Mouse (Mus musculus): Measurements from ENCODE around the gene Spaca6. TPM values are rescaled to one million over a fixed set of nuclear protein-coding genes. Genes with fewer than 3 reads are reported as not detected.
A peak's percentile ranks its signal among the peaks of the same experiment; 100 is the strongest.
"Not testable (repeated sequence)": the region's sequence is repeated elsewhere in the genome, so short reads cannot be mapped to it uniquely, and the experiment has no call there.

Spaca6 gene
- polyA plus RNA-seq, 1 experiment from 2014 or later, result 46.8 TPM

DNA sequence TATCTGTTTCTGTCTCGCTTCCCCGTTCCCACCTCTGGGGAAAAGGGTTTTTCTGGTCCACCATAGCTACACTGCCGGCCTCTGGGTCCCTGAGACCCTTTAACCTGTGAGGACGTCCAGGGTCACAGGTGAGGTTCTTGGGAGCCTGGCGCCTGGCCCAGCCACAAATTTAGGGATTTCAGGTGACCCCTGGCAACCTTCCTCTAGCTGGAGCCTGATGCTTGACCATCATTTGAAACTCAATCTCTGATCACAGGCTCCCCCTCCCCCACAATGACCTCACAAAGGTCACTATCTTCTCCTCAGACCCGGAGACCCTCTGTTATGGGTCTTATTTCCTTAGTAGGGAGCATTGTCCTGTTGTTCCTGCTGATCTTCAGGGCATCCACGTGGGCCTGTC, 3.8 kb downstream of the Spaca6 start:
- H3K4me2 ChIP-seq, result peak overlapping the region; percentile 87
- peaks cover 39% of the 10 kb centered on the region for H3K36me3 ChIP-seq (replicated peaks)
- H3K9ac ChIP-seq, result no peak overlapping the region
- no peak overlapping the region for H3K27ac ChIP-seq
- H3K4me3 ChIP-seq (replicated peaks), result peak overlapping the region; percentile 89; the same call in 1 of the 2 replicates
- H3K9me3 ChIP-seq, result no peaks in the 10 kb centered on the region
- ATAC-seq (ENCODE audit: low FRiP score), result no peak
- no peaks in the 10 kb centered on the region for H3K27me3 ChIP-seq
- peaks cover 61% of the 10 kb centered on the region for H3K4me1 ChIP-seq
- 76% methylated on average over 7 of the region's 7 CpGs for WGBS

DNA sequence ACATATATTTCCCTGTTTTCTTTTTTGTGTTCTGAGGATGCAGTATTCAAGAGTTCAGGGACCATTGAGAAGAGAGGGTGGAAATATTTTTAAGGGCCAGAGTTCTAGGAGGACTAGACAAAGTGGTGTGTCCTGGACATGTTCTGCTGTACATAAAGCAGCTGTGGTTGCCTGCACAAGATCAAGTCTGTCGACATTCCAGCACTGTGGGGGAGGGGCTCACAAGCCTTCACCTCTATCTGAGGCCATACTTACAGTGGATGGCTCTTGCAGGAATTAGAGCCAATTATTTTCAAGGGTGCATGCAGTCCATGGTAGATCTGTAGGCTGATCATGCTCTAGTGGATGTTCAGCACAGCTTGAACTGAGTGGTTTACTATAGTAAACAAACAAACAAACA, 7.9 kb downstream of the Spaca6 start:
- Histone ChIP-seq H3K9ac (no peak overlapping the region), H3K9me3 (no peaks in the 10 kb centered on the region), H3K27ac (no peak overlapping the region), H3K4me1 (peaks cover 82% of the 10 kb centered on the region), H3K4me2 (no peak overlapping the region), H3K36me3 (replicated peaks) (peaks cover 61% of the 10 kb centered on the region), H3K27me3 (no peaks in the 10 kb centered on the region), H3K4me3 (replicated peaks) (no peak overlapping the region)
- no peak for ATAC-seq (ENCODE audit: low FRiP score)
- WGBS, result 17% methylated on average over 1 of the region's 1 CpGs

DNA sequence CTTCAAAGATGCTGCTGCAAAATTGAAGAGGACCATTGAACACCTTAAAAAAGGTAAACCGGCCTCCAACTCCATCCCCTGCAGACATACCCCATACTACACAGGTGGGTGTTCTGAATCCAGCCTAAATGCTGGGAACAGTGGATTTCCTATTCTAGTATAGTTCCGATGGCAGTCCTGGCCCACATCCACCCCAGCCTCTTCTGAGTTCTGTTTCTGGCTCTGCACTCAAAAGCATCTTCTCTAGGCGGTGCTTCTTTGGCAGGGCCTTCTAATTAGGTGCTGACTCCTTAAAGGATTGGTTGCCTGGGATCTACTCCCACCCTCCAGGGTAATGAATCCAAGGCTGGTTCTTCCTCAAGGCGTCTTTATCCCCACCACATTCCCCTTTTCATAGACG, 9.1 kb downstream of the Spaca6 start:
- Histone ChIP-seq H3K4me3 (replicated peaks) (no peak overlapping the region), H3K4me1 (peaks cover 70% of the 10 kb centered on the region), H3K27ac (no peak overlapping the region), H3K9ac (no peak overlapping the region), H3K27me3 (no peaks in the 10 kb centered on the region), H3K4me2 (no peak overlapping the region), H3K36me3 (replicated peaks) (peaks cover 67% of the 10 kb centered on the region), H3K9me3 (no peaks in the 10 kb centered on the region)
- WGBS, result 80% methylated on average over 5 of the region's 5 CpGs
- no peak for ATAC-seq (ENCODE audit: low FRiP score)

DNA sequence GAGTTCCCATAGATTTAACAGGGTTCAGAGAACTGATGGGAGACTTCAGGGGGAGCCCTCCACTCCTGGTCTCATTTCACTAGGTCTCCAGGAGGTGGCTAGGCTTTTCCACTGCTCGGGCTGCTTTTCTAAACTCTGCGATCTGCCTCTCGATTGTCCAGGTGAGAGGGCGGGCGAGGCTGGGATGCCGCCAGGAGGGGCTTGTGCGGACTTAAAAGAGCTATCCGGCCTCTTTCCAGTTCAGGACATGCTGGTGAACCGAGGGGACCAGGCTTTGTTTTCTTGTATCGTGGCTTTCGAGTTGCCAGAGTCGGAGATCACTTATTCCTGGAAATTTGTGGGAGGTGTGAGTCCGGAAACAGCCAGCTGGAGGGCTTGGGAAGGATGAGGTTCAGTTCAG, 10.5 kb downstream of the Spaca6 start:
- 5% methylated on average over 13 of the region's 13 CpGs for WGBS
- H3K27me3 ChIP-seq, result no peaks in the 10 kb centered on the region
- peak overlapping the region; percentile 68 for H3K4me2 ChIP-seq
- peaks cover 60% of the 10 kb centered on the region for H3K36me3 ChIP-seq (replicated peaks)
- H3K27ac ChIP-seq, result peak overlapping the region; percentile 87
- H3K9me3 ChIP-seq, result no peaks in the 10 kb centered on the region
- peak overlapping the region; percentile 48 for H3K4me3 ChIP-seq (replicated peaks)
- 0 out of 2 replicates have a peak, but pooled peaks have one; percentile 2 for ATAC-seq (ENCODE audit: low FRiP score)
- peaks cover 60% of the 10 kb centered on the region for H3K4me1 ChIP-seq
- peak overlapping the region; percentile 53 for H3K9ac ChIP-seq

DNA sequence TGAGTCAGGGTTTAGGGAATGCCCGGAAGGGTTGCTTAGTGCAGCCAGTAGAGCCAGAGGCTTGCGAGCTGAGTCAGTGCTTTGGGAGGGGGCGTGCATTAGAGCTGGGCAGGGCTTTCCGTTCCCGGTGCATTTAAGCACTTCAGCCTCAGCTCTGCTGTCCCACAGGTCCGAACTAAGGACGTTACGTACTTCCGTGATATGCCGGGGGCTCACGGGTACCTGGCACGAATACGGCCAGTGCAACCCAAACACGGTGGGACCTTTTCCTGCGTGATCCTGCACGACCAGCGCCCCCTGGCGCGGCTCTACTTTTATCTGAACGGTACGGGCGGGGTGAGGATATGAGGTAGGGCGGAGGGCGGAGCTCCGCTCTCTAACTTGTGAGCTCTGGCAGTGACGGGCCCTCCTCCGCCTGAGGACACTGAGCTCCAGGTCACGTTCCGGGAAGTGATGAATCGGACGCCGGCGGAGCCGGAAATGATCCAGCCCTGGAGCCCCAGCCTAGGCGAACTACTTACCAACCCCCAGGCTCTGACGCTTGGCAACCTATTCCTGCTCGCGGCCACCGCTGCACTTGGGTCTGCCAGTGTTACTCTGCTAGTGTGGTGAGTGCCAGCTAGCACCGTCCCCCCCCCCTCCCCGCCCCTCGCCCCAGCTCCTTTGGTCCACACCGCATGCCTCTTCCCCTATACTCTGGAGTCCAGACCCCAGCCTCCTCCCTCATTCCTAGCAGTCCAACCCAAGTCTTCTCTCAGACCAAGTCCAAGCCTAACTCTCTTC, 11.2 kb downstream of the Spaca6 start:
- Histone ChIP-seq H3K27me3 (no peaks in the 10 kb centered on the region), H3K9me3 (no peaks in the 10 kb centered on the region), H3K27ac (peak overlapping the region; percentile 87), H3K4me3 (replicated peaks) (peak overlapping the region; percentile 48), H3K36me3 (replicated peaks) (peaks cover 56% of the 10 kb centered on the region), H3K4me2 (peak overlapping the region; percentile 68), H3K9ac (peak overlapping the region; percentile 53), H3K4me1 (peaks cover 56% of the 10 kb centered on the region)
- WGBS, result under 1% methylated on average over 38 of the region's 43 CpGs
- ATAC-seq (ENCODE audit: low FRiP score), result peak; percentile 96

DNA sequence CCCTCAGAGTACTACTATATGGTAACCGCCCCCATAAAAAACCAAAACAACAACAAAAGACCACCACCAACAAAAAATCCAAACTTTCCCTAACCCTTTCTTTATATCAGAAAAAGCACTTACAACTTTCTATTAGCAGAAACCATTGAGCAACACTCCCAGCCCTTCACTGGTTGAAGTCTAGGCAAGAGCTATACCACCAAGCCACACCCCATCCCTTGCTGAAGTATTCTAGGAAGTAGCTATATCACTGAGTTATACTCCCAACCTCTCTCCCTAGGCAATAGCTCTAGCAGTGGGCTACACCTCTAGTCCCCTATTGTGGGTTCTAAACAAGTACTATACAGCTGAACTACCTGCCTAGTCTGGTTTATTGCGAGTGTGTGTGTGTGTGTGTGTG, 12.3 kb downstream of the Spaca6 start:
- Histone ChIP-seq H3K27ac (no peak overlapping the region), H3K36me3 (replicated peaks) (peaks cover 49% of the 10 kb centered on the region), H3K4me2 (no peak overlapping the region), H3K27me3 (no peaks in the 10 kb centered on the region), H3K9ac (no peak overlapping the region), H3K9me3 (no peaks in the 10 kb centered on the region), H3K4me1 (peaks cover 44% of the 10 kb centered on the region), H3K4me3 (replicated peaks) (no peak overlapping the region)
- 98% methylated on average over 2 of the region's 2 CpGs for WGBS
- ATAC-seq (ENCODE audit: low FRiP score), result no peak

DNA sequence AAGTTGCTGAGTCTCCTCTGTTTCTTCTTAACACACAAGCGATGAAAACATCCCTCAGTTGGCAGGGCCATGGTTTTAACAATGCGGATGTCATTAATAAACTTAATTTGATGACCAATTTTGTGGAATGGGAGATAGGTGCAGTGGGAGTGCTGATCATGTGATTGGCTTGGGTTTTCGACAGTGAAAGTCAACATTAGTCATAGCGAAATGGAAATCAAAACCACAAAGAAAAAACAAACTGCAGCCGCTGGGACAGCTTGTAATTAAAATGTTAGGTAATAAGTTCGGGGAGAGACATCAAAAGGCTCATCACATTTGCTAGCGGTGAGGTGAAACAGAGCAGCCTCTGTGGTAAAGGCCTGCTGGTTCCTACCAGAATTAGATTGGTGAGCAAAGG, 13.8 kb downstream of the Spaca6 start:
- peaks cover 29% of the 10 kb centered on the region for H3K4me1 ChIP-seq
- 94% methylated on average over 7 of the region's 7 CpGs for WGBS
- H3K4me3 ChIP-seq (replicated peaks), result no peak overlapping the region
- H3K9me3 ChIP-seq, result no peaks in the 10 kb centered on the region
- peaks cover 43% of the 10 kb centered on the region for H3K36me3 ChIP-seq (replicated peaks)
- no peak overlapping the region for H3K27ac ChIP-seq
- ATAC-seq (ENCODE audit: low FRiP score), result no peak
- H3K9ac ChIP-seq, result no peak overlapping the region
- H3K27me3 ChIP-seq, result no peaks in the 10 kb centered on the region
- H3K4me2 ChIP-seq, result no peak overlapping the region

DNA sequence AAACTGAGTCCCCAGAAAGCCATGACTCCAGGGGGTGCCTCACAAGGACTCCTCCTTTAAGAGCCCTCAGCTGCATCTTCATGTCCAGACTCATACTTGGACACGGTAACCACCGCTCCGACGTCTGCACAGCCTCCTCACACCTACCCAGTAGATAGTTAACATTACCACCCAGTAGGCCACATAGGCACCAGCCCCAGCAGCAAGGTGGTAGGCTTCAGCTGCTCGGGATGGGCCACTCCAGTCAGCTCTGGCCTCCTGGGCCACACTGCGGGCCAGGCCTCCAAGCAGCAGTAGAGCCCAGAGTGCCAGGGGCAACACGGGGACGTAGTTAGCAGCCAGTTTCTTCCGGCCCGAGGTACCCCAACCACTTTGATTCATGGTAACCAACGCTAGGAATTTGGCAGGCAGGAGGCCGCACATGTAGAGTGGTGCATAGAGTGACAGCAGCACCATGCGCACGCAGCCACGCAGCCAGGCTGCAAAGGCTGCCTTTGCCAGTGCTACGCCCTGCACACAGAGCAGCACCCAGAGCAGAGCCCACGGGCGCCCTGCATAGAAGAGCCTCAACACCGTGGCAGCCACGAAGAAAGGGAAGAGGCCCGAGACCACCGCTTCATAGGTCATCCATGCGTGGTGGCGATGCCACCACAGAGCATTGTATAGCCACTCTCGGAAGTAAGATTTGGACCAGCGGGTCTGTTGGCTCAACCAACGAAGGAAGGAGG, 16.7 kb downstream of the Spaca6 start:
- ATAC-seq (ENCODE audit: low FRiP score), result peak; percentile 36
- Histone ChIP-seq H3K36me3 (replicated peaks) (peaks cover 30% of the 10 kb centered on the region), H3K27me3 (0 out of 2 replicates have a peak, but pooled peaks cover 5% of the 10 kb centered on the region), H3K9me3 (no peaks in the 10 kb centered on the region), H3K4me3 (replicated peaks) (no peak overlapping the region), H3K4me2 (no peak overlapping the region), H3K27ac (no peak overlapping the region), H3K4me1 (peaks cover 2% of the 10 kb centered on the region), H3K9ac (no peak overlapping the region)
- WGBS, result 79% methylated on average over 27 of the region's 27 CpGs

DNA sequence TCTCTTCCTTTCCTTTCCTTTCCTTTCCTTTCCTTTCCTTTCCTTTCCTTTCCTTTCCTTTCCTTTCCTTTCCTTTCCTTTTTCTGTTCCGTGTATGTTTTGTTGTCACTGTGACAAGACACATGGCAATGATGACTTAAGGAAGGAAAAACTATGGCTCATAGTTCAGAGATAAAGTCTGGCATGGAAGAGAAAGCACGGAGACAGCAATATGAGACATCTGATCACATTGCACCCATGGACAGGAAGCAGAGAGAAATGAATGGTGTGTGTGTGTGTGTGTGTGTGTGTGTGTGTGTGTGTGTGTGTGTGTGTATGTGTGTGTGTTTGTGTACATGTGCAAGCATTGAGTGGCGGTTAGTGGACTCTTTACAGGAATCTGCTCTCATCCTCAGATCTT, 17.6 kb downstream of the Spaca6 start:
- H3K4me3 ChIP-seq (replicated peaks); ATAC-seq (ENCODE audit: low FRiP score); H3K27ac ChIP-seq; H3K9me3 ChIP-seq; H3K9ac ChIP-seq; H3K4me2 ChIP-seq; H3K4me1 ChIP-seq: not testable (repeated sequence)
- WGBS, result 90% methylated on average over 3 of the region's 3 CpGs
- Histone ChIP-seq H3K27me3 (peaks cover 11% of the 10 kb centered on the region), H3K36me3 (replicated peaks) (peaks cover 26% of the 10 kb centered on the region)

DNA sequence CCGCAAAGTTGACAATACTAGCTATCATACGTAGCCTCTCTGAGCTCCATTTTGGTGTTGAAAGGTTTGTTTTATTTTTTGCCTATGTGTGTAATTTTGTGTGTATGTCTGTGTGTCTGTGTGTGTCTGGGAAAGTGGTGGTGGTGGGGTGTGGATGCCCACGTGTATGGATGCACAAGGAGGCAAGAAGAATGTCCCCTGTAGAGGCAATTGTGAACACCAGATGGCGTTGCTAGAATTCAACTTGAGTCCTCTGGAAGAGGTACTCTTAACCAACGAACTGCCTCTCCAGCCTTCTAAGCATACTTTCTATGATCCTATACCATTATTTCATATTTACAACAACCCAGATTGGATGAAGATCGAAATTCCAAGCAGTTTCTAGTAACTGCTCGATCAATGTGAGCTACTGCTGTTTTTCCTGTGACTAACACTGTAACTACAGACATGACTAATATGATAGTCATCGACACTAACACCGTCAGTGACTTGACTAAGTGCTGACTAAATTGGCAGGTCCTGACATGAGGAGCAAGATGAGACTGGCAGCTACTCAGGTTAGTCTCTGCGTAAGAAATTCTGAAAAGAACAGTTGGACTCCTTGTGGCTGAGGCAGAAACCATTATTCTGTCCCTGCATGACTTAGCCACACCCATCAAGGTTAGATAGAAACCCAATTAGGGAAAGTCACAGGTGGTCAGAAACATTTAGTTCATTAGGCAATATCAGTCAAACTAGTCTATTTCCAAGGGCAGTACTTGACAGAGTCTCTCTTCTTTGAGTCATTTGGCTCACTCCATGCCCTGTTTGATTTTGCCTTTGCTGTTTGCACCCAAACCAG, 18.4 kb downstream of the Spaca6 start:
- no peak overlapping the region for H3K4me3 ChIP-seq (replicated peaks)
- no peak overlapping the region for H3K9ac ChIP-seq
- no peaks in the 10 kb centered on the region for H3K9me3 ChIP-seq
- H3K4me1 ChIP-seq, result peaks cover 7% of the 10 kb centered on the region
- no peak for ATAC-seq (ENCODE audit: low FRiP score)
- 72% methylated on average over 10 of the region's 10 CpGs for WGBS
- H3K27ac ChIP-seq, result no peak overlapping the region
- H3K4me2 ChIP-seq, result no peak overlapping the region
- H3K27me3 ChIP-seq, result peaks cover 19% of the 10 kb centered on the region
- peaks cover 20% of the 10 kb centered on the region for H3K36me3 ChIP-seq (replicated peaks)

DNA sequence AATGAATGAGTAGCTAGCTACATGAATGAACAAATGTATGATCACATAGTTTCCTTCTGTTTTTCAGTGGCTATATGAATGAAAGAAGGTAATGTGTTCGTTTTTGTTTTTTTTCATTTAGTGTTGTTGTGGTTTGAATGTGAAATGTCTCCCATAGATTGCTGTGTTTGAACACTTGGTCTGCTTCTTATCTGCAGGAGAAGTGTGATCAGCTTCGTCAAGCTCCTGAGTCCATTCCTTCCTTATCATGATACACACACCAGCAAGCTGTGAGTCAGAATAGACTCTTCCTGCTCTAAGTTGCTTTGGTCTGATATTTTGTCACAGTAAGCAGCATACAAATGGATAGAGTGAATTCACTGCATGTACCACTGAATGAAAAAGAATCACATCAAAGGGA, 22.0 kb downstream of the Spaca6 start:
- Histone ChIP-seq H3K9ac (no peak overlapping the region), H3K27ac (no peak overlapping the region), H3K4me1 (peaks cover 7% of the 10 kb centered on the region), H3K9me3 (no peaks in the 10 kb centered on the region), H3K27me3 (peaks cover 20% of the 10 kb centered on the region), H3K36me3 (replicated peaks) (peaks cover 3% of the 10 kb centered on the region; the same call in 1 of the 2 replicates), H3K4me2 (no peak overlapping the region), H3K4me3 (replicated peaks) (no peak overlapping the region)
- 80% methylated on average over 2 of the region's 2 CpGs for WGBS
- ATAC-seq (ENCODE audit: low FRiP score), result no peak
